Mouse (Mus musculus): ENCODE measurements around the gene Adgrf1.

The Adgrf1 gene

GRCm38 (mm10) chr17:43270161-43270560, at the start of gene Adgrf1:
Gene Adgrf1 (plus strand): TSS chr17:43270329.
- in situ Hi-C loops (cut with MboI) = loop anchor here (25.0 kb wide), 1 partner anchor 342 kb away; no protein-coding TSS in a partner anchor

GRCm38 (mm10) chr17:43226101-43226500, 44.0 kb upstream of the Adgrf1 start:
- in situ Hi-C loops (cut with MboI) = loop anchor here (25.0 kb wide), 1 partner anchor 414 kb away; no protein-coding TSS in a partner anchor

GRCm38 (mm10) chr17:43229621-43230513, 40.3 kb upstream of the Adgrf1 start:
- in situ Hi-C loops (cut with MboI) = loop anchor here (10.0 to 25.0 kb wide), 2 partner anchors 215 to 418 kb away; partner anchors contain the start of gene Tnfrsf21

GRCm38 (mm10) chr17:43230821-43231220, 39.3 kb upstream of the Adgrf1 start:
- in situ Hi-C loops (cut with MboI) = loop anchor here (10.0 to 25.0 kb wide), 2 partner anchors 216 to 419 kb away; partner anchors contain the start of gene Tnfrsf21

GRCm38 (mm10) chr17:43232769-43233168, 37.4 kb upstream of the Adgrf1 start:
- in situ Hi-C loops (cut with MboI) = loop anchor here (10.0 to 25.0 kb wide), 2 partner anchors 218 to 420 kb away; partner anchors contain the start of gene Tnfrsf21

- in situ Hi-C loops (cut with MboI) = loop anchor here (10.0 to 25.0 kb wide), 2 partner anchors 222 to 424 kb away; partner anchors contain the start of gene Tnfrsf21
These were observed 33.4 kb upstream of the Adgrf1 start for GRCm38 (mm10) chr17:43236656-43237250.

GRCm38 (mm10) chr17:43239035-43239434, 31.1 kb upstream of the Adgrf1 start:
- in situ Hi-C loops (cut with MboI) = loop anchor here (10.0 to 25.0 kb wide), 2 partner anchors 224 to 427 kb away; partner anchors contain the start of gene Tnfrsf21

- in situ Hi-C loops (cut with MboI) = loop anchor here (25.0 kb wide), 1 partner anchor 429 kb away; no protein-coding TSS in a partner anchor
These were observed 29.0 kb upstream of the Adgrf1 start for GRCm38 (mm10) chr17:43241134-43241533.

- in situ Hi-C loops (cut with MboI) = loop anchor here (25.0 kb wide), 1 partner anchor 430 kb away; no protein-coding TSS in a partner anchor
These were observed 27.5 kb upstream of the Adgrf1 start for GRCm38 (mm10) chr17:43242609-43243008.

GRCm38 (mm10) chr17:43245364-43245763, 24.8 kb upstream of the Adgrf1 start:
- in situ Hi-C loops (cut with MboI) = loop anchor here (25.0 kb wide), 1 partner anchor 433 kb away; no protein-coding TSS in a partner anchor

- in situ Hi-C loops (cut with MboI) = loop anchor here (25.0 kb wide), 1 partner anchor 435 kb away; no protein-coding TSS in a partner anchor
These were observed 22.9 kb upstream of the Adgrf1 start for GRCm38 (mm10) chr17:43247245-43247644.

GRCm38 (mm10) chr17:43249645-43250044, 20.5 kb upstream of the Adgrf1 start:
- in situ Hi-C loops (cut with MboI) = loop anchor here (25.0 kb wide), 2 partner anchors 363 to 437 kb away; no protein-coding TSS in a partner anchor

GRCm38 (mm10) chr17:43251249-43252125, 18.6 kb upstream of the Adgrf1 start:
- in situ Hi-C loops (cut with MboI) = loop anchor here (25.0 kb wide), 1 partner anchor 361 kb away; no protein-coding TSS in a partner anchor

GRCm38 (mm10) chr17:43252846-43253245, 17.3 kb upstream of the Adgrf1 start:
- in situ Hi-C loops (cut with MboI) = loop anchor here (25.0 kb wide), 1 partner anchor 359 kb away; no protein-coding TSS in a partner anchor

- in situ Hi-C loops (cut with MboI) = loop anchor here (25.0 kb wide), 1 partner anchor 358 kb away; no protein-coding TSS in a partner anchor
These were observed 15.9 kb upstream of the Adgrf1 start for GRCm38 (mm10) chr17:43254261-43254660.

GRCm38 (mm10) chr17:43256536-43257135, 13.5 kb upstream of the Adgrf1 start:
- in situ Hi-C loops (cut with MboI) = loop anchor here (25.0 kb wide), 1 partner anchor 356 kb away; no protein-coding TSS in a partner anchor

GRCm38 (mm10) chr17:43257699-43258098, 12.4 kb upstream of the Adgrf1 start:
- in situ Hi-C loops (cut with MboI) = loop anchor here (25.0 kb wide), 1 partner anchor 355 kb away; no protein-coding TSS in a partner anchor

GRCm38 (mm10) chr17:43261937-43262336, 8.2 kb upstream of the Adgrf1 start:
- in situ Hi-C loops (cut with MboI) = loop anchor here (10.0 to 25.0 kb wide), 2 partner anchors 193 to 350 kb away; no protein-coding TSS in a partner anchor

- in situ Hi-C loops (cut with MboI) = loop anchor here (10.0 to 25.0 kb wide), 2 partner anchors 190 to 348 kb away; no protein-coding TSS in a partner anchor
These were observed 5.4 kb upstream of the Adgrf1 start for GRCm38 (mm10) chr17:43264739-43265138.
